In the genomic region with DNA sequence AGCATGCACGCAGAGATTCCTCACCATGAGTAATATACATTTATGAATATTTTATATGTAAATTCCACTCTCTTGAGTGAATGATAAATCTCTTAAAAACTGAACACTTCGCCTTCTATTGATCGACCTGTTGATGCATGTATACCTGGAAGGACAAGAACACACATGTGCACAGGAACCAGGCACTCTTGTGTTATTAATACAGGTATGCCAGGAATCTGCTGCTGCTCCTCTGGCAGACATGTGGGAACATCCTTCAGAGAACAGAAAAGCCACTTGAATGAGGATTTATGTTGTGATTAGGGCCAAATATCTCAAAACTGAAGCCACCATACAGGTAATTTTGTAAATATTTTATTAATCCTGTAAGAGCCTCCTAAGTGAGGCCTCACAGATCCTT, we compare ENCODE assay signal across 22 mouse cellular contexts.
DNase-seq lines count a peak whose midpoint lies in the region; ATAC-seq lines count a peak whose summit lies in the region.
"Had no signal": no experiment of that assay in that cellular context is flagged by ENCODE, and none has a peak within 500 bp of the region (broad histone marks: within the 10 kb centered on the region; RNA-seq: fewer than 3 reads in every experiment).

No protein-coding gene starts in this region.

- no peaks in the 10 kb centered on the region for H3K27me3 ChIP-seq in embryonic facial prominence, embryonic 14.5 days (replicated peaks; ENCODE audit: control insufficient read depth, insufficient read depth, low read length)
- no peaks in the 10 kb centered on the region for H3K27me3 ChIP-seq in embryonic facial prominence, embryonic 10.5 days (replicated peaks; ENCODE audit: low read depth, poor library complexity, severe bottlenecking)
- H3K27me3 ChIP-seq in midbrain, embryonic 11.5 days (ENCODE audit: control insufficient read depth, insufficient read depth, low read length) = no peaks in the 10 kb centered on the region; the same call in 1 of the 2 replicates
- H3K27me3 ChIP-seq in midbrain, embryonic 13.5 days = peaks cover 10% of the 10 kb centered on the region
- H3K27me3 ChIP-seq in midbrain, embryonic 14.5 days (ENCODE audit: control insufficient read depth, insufficient read depth, low read length) = peaks cover 2% of the 10 kb centered on the region; the same call in 1 of the 2 replicates
- H3K27me3 ChIP-seq in midbrain, embryonic 16.5 days (ENCODE audit: control insufficient read depth, insufficient read depth, low read depth, low read length) = no peaks in the 10 kb centered on the region; the same call in 1 of the 2 replicates
- H3K27me3 ChIP-seq: CH12.LX, Patski had no signal

- H3K4me2 ChIP-seq in embryonic facial prominence, embryonic 14.5 days (ENCODE audit: low read depth, low read length) = no peak overlapping the region
- no peak overlapping the region for H3K4me2 ChIP-seq in midbrain, embryonic 11.5 days
- no peak overlapping the region for H3K4me2 ChIP-seq in midbrain, embryonic 13.5 days (replicated peaks)
- no peak overlapping the region for H3K4me2 ChIP-seq in midbrain, embryonic 14.5 days (ENCODE audit: low read length)
- no peak overlapping the region for H3K4me2 ChIP-seq in midbrain, embryonic 16.5 days (ENCODE audit: low read length)

- H3K4me3 ChIP-seq in embryonic facial prominence, embryonic 14.5 days (ENCODE audit: low read depth, low read length) = no peak overlapping the region
- no peak overlapping the region for H3K4me3 ChIP-seq in embryonic facial prominence, embryonic 10.5 days
- no peak overlapping the region for H3K4me3 ChIP-seq in midbrain, embryonic 11.5 days (ENCODE audit: low read depth, low read length)
- H3K4me3 ChIP-seq in midbrain, embryonic 13.5 days (replicated peaks) = no peak overlapping the region
- no peak overlapping the region for H3K4me3 ChIP-seq in midbrain, embryonic 14.5 days (replicated peaks; ENCODE audit: low read depth, low read length)
- H3K4me3 ChIP-seq in midbrain, embryonic 16.5 days (ENCODE audit: low read depth, low read length) = no peak overlapping the region

- WGBS in embryonic facial prominence, embryonic 14.5 days = 82% methylated on average over 3 of the region's 3 CpGs
- 89% methylated on average over 3 of the region's 3 CpGs for WGBS in embryonic facial prominence, embryonic 10.5 days
- WGBS in midbrain, embryonic 11.5 days = 91% methylated on average over 3 of the region's 3 CpGs
- 89% methylated on average over 3 of the region's 3 CpGs for WGBS in midbrain, embryonic 13.5 days
- 90% methylated on average over 3 of the region's 3 CpGs for WGBS in midbrain, embryonic 14.5 days
- 90% methylated on average over 3 of the region's 3 CpGs for WGBS in midbrain, embryonic 16.5 days

- peak; percentile 56 for DNase-seq in embryonic facial prominence, embryonic 14.5 days (ENCODE audit: low spot score)
- DNase-seq in embryonic facial prominence, embryonic 10.5 days (ENCODE audit: low spot score) = no peak
- DNase-seq in midbrain, embryonic 11.5 days (ENCODE audit: low spot score, missing footprints) = peak; percentile 75
- no peak for DNase-seq in midbrain, embryonic 14.5 days
- DNase-seq in fat pad, adult 2 months (ENCODE audit: extremely low read depth, low read depth, low spot score) = peak; percentile 33
- DNase-seq: adrenal gland, adult 2 months; adrenal gland, adult 8-10 months; adrenal gland, postnatal 10 days; adrenal gland, postnatal 14 days; adrenal gland, postnatal 25 days; adrenal gland, postnatal 36 days; B cell, adult 2 months; cerebellum, adult 11 months; cerebellum, adult 11-12 months had no signal

- H3K9me3 ChIP-seq in embryonic facial prominence, embryonic 14.5 days (ENCODE audit: control insufficient read depth, low read length) = no peaks in the 10 kb centered on the region
- H3K9me3 ChIP-seq in embryonic facial prominence, embryonic 10.5 days = no peaks in the 10 kb centered on the region
- no peaks in the 10 kb centered on the region for H3K9me3 ChIP-seq in midbrain, embryonic 11.5 days (ENCODE audit: control insufficient read depth, low read length)
- H3K9me3 ChIP-seq in midbrain, embryonic 13.5 days = no peaks in the 10 kb centered on the region
- H3K9me3 ChIP-seq in midbrain, embryonic 14.5 days (ENCODE audit: control insufficient read depth, low read length) = no peaks in the 10 kb centered on the region
- H3K9me3 ChIP-seq in midbrain, embryonic 16.5 days (replicated peaks; ENCODE audit: control insufficient read depth, low read length, poor library complexity, severe bottlenecking) = no peaks in the 10 kb centered on the region

- no peak overlapping the region for H3K9ac ChIP-seq in embryonic facial prominence, embryonic 14.5 days (ENCODE audit: low read depth, low read length)
- no peak overlapping the region for H3K9ac ChIP-seq in midbrain, embryonic 11.5 days (ENCODE audit: low read length)
- no peak overlapping the region for H3K9ac ChIP-seq in midbrain, embryonic 13.5 days (replicated peaks)
- no peak overlapping the region for H3K9ac ChIP-seq in midbrain, embryonic 14.5 days (replicated peaks; ENCODE audit: low read length)
- no peak overlapping the region for H3K9ac ChIP-seq in midbrain, embryonic 16.5 days (ENCODE audit: low read depth, low read length)

- H3K27ac ChIP-seq in embryonic facial prominence, embryonic 14.5 days (replicated peaks; ENCODE audit: low read depth, low read length) = 0 out of 2 replicates have a peak overlapping the region, but pooled peaks have one; percentile 39
- H3K27ac ChIP-seq in embryonic facial prominence, embryonic 10.5 days (replicated peaks) = no peak overlapping the region
- no peak overlapping the region for H3K27ac ChIP-seq in midbrain, embryonic 11.5 days (ENCODE audit: low read depth, low read length)
- H3K27ac ChIP-seq in midbrain, embryonic 13.5 days = no peak overlapping the region
- H3K27ac ChIP-seq in midbrain, embryonic 14.5 days (replicated peaks; ENCODE audit: low read depth, low read length) = peak overlapping the region; percentile 37; the same call in 1 of the 2 replicates
- no peak overlapping the region for H3K27ac ChIP-seq in midbrain, embryonic 16.5 days (ENCODE audit: low read length)

- no peaks in the 10 kb centered on the region for H3K36me3 ChIP-seq in embryonic facial prominence, embryonic 14.5 days (ENCODE audit: control insufficient read depth, insufficient read depth, low read length)
- no peaks in the 10 kb centered on the region for H3K36me3 ChIP-seq in embryonic facial prominence, embryonic 10.5 days (replicated peaks)
- H3K36me3 ChIP-seq in midbrain, embryonic 11.5 days (ENCODE audit: control insufficient read depth, insufficient read depth, low read length) = no peaks in the 10 kb centered on the region
- H3K36me3 ChIP-seq in midbrain, embryonic 13.5 days = no peaks in the 10 kb centered on the region
- no peaks in the 10 kb centered on the region for H3K36me3 ChIP-seq in midbrain, embryonic 14.5 days (ENCODE audit: control insufficient read depth, insufficient read depth, low read length)
- no peaks in the 10 kb centered on the region for H3K36me3 ChIP-seq in midbrain, embryonic 16.5 days (ENCODE audit: control insufficient read depth, insufficient read depth, low read length)
- H3K36me3 ChIP-seq: G1E had no signal

- ATAC-seq in embryonic facial prominence, embryonic 14.5 days (ENCODE audit: low read depth) = no peak
- no peak for ATAC-seq in midbrain, embryonic 11.5 days (ENCODE audit: low FRiP score)
- ATAC-seq in midbrain, embryonic 13.5 days = no peak
- no peak for ATAC-seq in midbrain, embryonic 14.5 days (ENCODE audit: low FRiP score, low TSS enrichment)
- ATAC-seq in midbrain, embryonic 16.5 days = no peak
- no peak for ATAC-seq in monocyte, adult 5-6 weeks (replicated peaks; ENCODE audit: insufficient number of reproducible peaks, low FRiP score, low TSS enrichment, poor library complexity, severe bottlenecking)
- ATAC-seq: activated CD4-positive, CD25-positive, alpha-beta regulatory T cell, adult 4 months; CD4-positive, CD25-positive, alpha-beta regulatory T cell, adult 4 months; Patski had no signal

- no peaks in the 10 kb centered on the region for H3K4me1 ChIP-seq in embryonic facial prominence, embryonic 14.5 days (ENCODE audit: control insufficient read depth, insufficient read depth, low read length)
- peaks cover 4% of the 10 kb centered on the region; the same call in 1 of the 2 replicates for H3K4me1 ChIP-seq in embryonic facial prominence, embryonic 10.5 days
- H3K4me1 ChIP-seq in midbrain, embryonic 11.5 days (ENCODE audit: control insufficient read depth, insufficient read depth, low read length) = no peaks in the 10 kb centered on the region
- peaks cover 10% of the 10 kb centered on the region; the same call in 1 of the 2 replicates for H3K4me1 ChIP-seq in midbrain, embryonic 13.5 days (replicated peaks)
- no peaks in the 10 kb centered on the region for H3K4me1 ChIP-seq in midbrain, embryonic 14.5 days (ENCODE audit: control insufficient read depth, insufficient read depth, low read length)
- H3K4me1 ChIP-seq in midbrain, embryonic 16.5 days (ENCODE audit: control insufficient read depth, insufficient read depth, low read length) = peaks cover 2% of the 10 kb centered on the region; the same call in 1 of the 2 replicates

Comparison
In these comparisons a context has a peak if more than half of its experiments do, and no peak if none do; other contexts are left out.
1. DNase-seq: peak in embryonic facial prominence, embryonic 14.5 days (single experiment), midbrain, embryonic 11.5 days (single experiment) and fat pad, adult 2 months (single experiment); none in embryonic facial prominence, embryonic 10.5 days (single experiment) and midbrain, embryonic 14.5 days (single experiment).
2. H3K27ac ChIP-seq: peak in embryonic facial prominence, embryonic 14.5 days (single experiment) and midbrain, embryonic 14.5 days (single experiment); none in embryonic facial prominence, embryonic 10.5 days (single experiment), midbrain, embryonic 11.5 days (single experiment), midbrain, embryonic 13.5 days (single experiment) and midbrain, embryonic 16.5 days (single experiment).